Mouse (Mus musculus): ENCODE data around the gene Pard3.

- TF ChIP-seq POLR2A (IDR thresholded peaks at IDR 0.05; ENCODE audit: borderline replicate concordance, insufficient read depth, low read length) (no peak), CTCF (IDR thresholded peaks at IDR 0.05; ENCODE audit: borderline replicate concordance, insufficient read depth, low read depth, low read length) (no peak)
These were observed 143.8 kb downstream of the Pard3 start for GRCm38 (mm10) chr8:127207455-127207854.

Data from cerebellum, adult 2 months (tissue).